Mouse (Mus musculus) C2C12 (cell line): ENCODE measurements around the gene Blm. TPM values are rescaled to one million over a fixed set of nuclear protein-coding genes. Genes with fewer than 3 reads are reported as not detected.

Experiments
- H3K27me3 ChIP-seq: one replicate; pipeline ENCODE4 v1.6.1; 2011; ENCODE audit not compliant: control insufficient read depth, insufficient read depth, insufficient read length
- H3K36me3 ChIP-seq: one replicate; pipeline ENCODE4 v1.6.1; 2011; ENCODE audit not compliant: control insufficient read depth, insufficient read depth
- H3K4me3 ChIP-seq: one replicate; pipeline ENCODE4 v1.5.1; 2011; ENCODE audit warnings: mild to moderate bottlenecking, control low read depth; ENCODE audit not compliant: poor library complexity, insufficient read depth, severe bottlenecking
- H3K79me2 ChIP-seq: one replicate; pipeline ENCODE4 v1.6.1; 2011; ENCODE audit not compliant: control insufficient read depth, insufficient read depth
- H3K79me3 ChIP-seq: one replicate; pipeline ENCODE4 v1.6.1; 2011; ENCODE audit warnings: low read depth, control low read depth
- H3ac ChIP-seq: one replicate; pipeline ENCODE3; 2011; ENCODE audit warnings: low read depth; ENCODE audit not compliant: control insufficient read depth, insufficient read length
- CEBPB ChIP-seq: IDR thresholded peaks from one replicate; pipeline ENCODE4 v1.6.1; 2011; ENCODE audit warnings: low read depth, mild to moderate bottlenecking, control low read depth, moderate library complexity
- CTCF ChIP-seq: IDR thresholded peaks from one replicate; pipeline ENCODE4 v1.5.1; 2011; ENCODE audit not compliant: control insufficient read depth, insufficient read depth, insufficient read length
- FOSL1 ChIP-seq: IDR thresholded peaks from one replicate; pipeline ENCODE4 v1.8.0; 2011; ENCODE audit warnings: mild to moderate bottlenecking, low read length; ENCODE audit not compliant: poor library complexity, insufficient read depth, severe bottlenecking
- MAX ChIP-seq: IDR thresholded peaks from one replicate; pipeline ENCODE4 v1.6.1; 2011; ENCODE audit warnings: mild to moderate bottlenecking, control low read depth
- MYOD1 ChIP-seq: IDR thresholded peaks from one replicate; pipeline ENCODE4 v1.6.1; 2011; ENCODE audit warnings: low read depth; ENCODE audit not compliant: control insufficient read depth, insufficient read length
- MYOG ChIP-seq: IDR thresholded peaks from one replicate; pipeline ENCODE4 v1.6.1; 2011; ENCODE audit not compliant: control insufficient read depth, insufficient read length; ENCODE audit errors: extremely low read depth
- USF1 ChIP-seq: IDR thresholded peaks from one replicate; pipeline ENCODE4 v1.6.1; 2011; ENCODE audit warnings: low read depth, mild to moderate bottlenecking, control low read depth, moderate library complexity
- polyA plus RNA-seq: library from polyadenylated mRNA; unstranded; fragments of >200 nt; fragmentation: generic; extraction: Trizol; gene quantifications from one replicate; pipeline ENCODE4 v1.2.1, GENCODE M21; 2012; ENCODE audit warnings: missing spikeins

Blm gene
- polyA plus RNA-seq, 1 experiment = 2.6 TPM

GRCm38 (mm10) chr7:80491086-80491485 is 43.8 kb downstream of the Blm start:
- H3K27me3 ChIP-seq = no peaks in the 10 kb centered on the region
- H3K4me3 ChIP-seq = no peak overlapping the region
- TF ChIP-seq MYOG (no peak), CEBPB (no peak), USF1 (no peak), MAX (no peak), CTCF (no peak), FOSL1 (no peak), MYOD1 (no peak)
- peaks cover 8% of the 10 kb centered on the region for H3K36me3 ChIP-seq
- H3K79me3 ChIP-seq = no peaks in the 10 kb centered on the region
- H3K79me2 ChIP-seq = no peaks in the 10 kb centered on the region
- no peak overlapping the region for H3ac ChIP-seq

GRCm38 (mm10) chr7:80490351-80490750 is 44.6 kb downstream of the Blm start:
- Histone ChIP-seq H3K4me3 (no peak overlapping the region), H3K79me3 (no peaks in the 10 kb centered on the region), H3K36me3 (peaks cover 8% of the 10 kb centered on the region)

GRCm38 (mm10) chr7:80489445-80489844 is 45.5 kb downstream of the Blm start:
- H3ac ChIP-seq = no peak overlapping the region
- no peaks in the 10 kb centered on the region for H3K79me3 ChIP-seq
- H3K27me3 ChIP-seq = no peaks in the 10 kb centered on the region
- TF ChIP-seq USF1 (no peak), MAX (no peak), CEBPB (no peak), MYOD1 (no peak), FOSL1 (no peak), MYOG (no peak), CTCF (no peak)
- H3K79me2 ChIP-seq = no peaks in the 10 kb centered on the region
- peaks cover 8% of the 10 kb centered on the region for H3K36me3 ChIP-seq
- no peak overlapping the region for H3K4me3 ChIP-seq

More at GRCm38 (mm10) chr7:80490351-80490750, 44.6 kb downstream of the Blm start:
- TF ChIP-seq CEBPB (no peak), MYOD1 (no peak), FOSL1 (no peak), MYOG (no peak), MAX (no peak), USF1 (no peak), CTCF (no peak)
- no peaks in the 10 kb centered on the region for H3K79me2 ChIP-seq
- no peak overlapping the region for H3ac ChIP-seq
- H3K27me3 ChIP-seq = no peaks in the 10 kb centered on the region

- Histone ChIP-seq H3K27me3 (no peaks in the 10 kb centered on the region), H3ac (no peak overlapping the region), H3K4me3 (no peak overlapping the region), H3K79me3 (no peaks in the 10 kb centered on the region), H3K79me2 (no peaks in the 10 kb centered on the region), H3K36me3 (no peaks in the 10 kb centered on the region)
- no peak for TF ChIP-seq FOSL1
- no peak for TF ChIP-seq CTCF
- TF ChIP-seq CEBPB = no peak
- TF ChIP-seq MAX = no peak
- TF ChIP-seq MYOG = no peak
- TF ChIP-seq MYOD1 = no peak
- no peak for TF ChIP-seq USF1
These were observed 47.7 kb downstream of the Blm start for GRCm38 (mm10) chr7:80487239-80487638.

GRCm38 (mm10) chr7:80480097-80480496 is 54.8 kb downstream of the Blm start:
- Histone ChIP-seq H3K4me3 (no peak overlapping the region), H3ac (no peak overlapping the region), H3K79me3 (no peaks in the 10 kb centered on the region), H3K27me3 (no peaks in the 10 kb centered on the region), H3K36me3 (peaks cover 2% of the 10 kb centered on the region), H3K79me2 (no peaks in the 10 kb centered on the region)
- TF ChIP-seq MYOD1 (no peak), MAX (no peak), MYOG (no peak), CTCF (no peak), CEBPB (no peak), USF1 (no peak), FOSL1 (no peak)

- Histone ChIP-seq H3K36me3 (peaks cover 5% of the 10 kb centered on the region), H3ac (no peak overlapping the region), H3K4me3 (no peak overlapping the region), H3K79me3 (no peaks in the 10 kb centered on the region), H3K79me2 (no peaks in the 10 kb centered on the region), H3K27me3 (no peaks in the 10 kb centered on the region)
- TF ChIP-seq CEBPB = peak; percentile 19
- TF ChIP-seq USF1 = no peak
- no peak for TF ChIP-seq MAX
These were observed 61.1 kb downstream of the Blm start for GRCm38 (mm10) chr7:80473837-80474236.
